Mouse (Mus musculus) kidney, postnatal 10 days (tissue): ENCODE results near the gene Tedc2.

ENCODE experiments used
- DNase-seq: peaks from one replicate; pipeline ENCODE4 v3.0.0; 2021; ENCODE audit warnings: mixed read lengths

The Tedc2 gene

GRCm38 (mm10) chr17:24192848-24193247, 27.8 kb downstream of the Tedc2 start:
- DNase-seq = no peak

GRCm38 (mm10) chr17:24191481-24191880, 29.2 kb downstream of the Tedc2 start:
- no peak for DNase-seq

- DNase-seq = no peak
Observed at GRCm38 (mm10) chr17:24190934-24191333, 29.7 kb downstream of the Tedc2 start.

- no peak for DNase-seq
Observed at GRCm38 (mm10) chr17:24174259-24174658, 46.4 kb downstream of the Tedc2 start.

- peak; percentile 82 for DNase-seq
Observed at GRCm38 (mm10) chr17:24173423-24173822, 47.2 kb downstream of the Tedc2 start.

GRCm38 (mm10) chr17:24171738-24172137, 48.9 kb downstream of the Tedc2 start:
- no peak for DNase-seq

GRCm38 (mm10) chr17:24170729-24171128, 49.9 kb downstream of the Tedc2 start:
- no peak for DNase-seq

- DNase-seq = no peak
Observed at GRCm38 (mm10) chr17:24170125-24170524, 50.5 kb downstream of the Tedc2 start.

- DNase-seq = peak; percentile 97
Observed at GRCm38 (mm10) chr17:24169317-24170065, 51.2 kb downstream of the Tedc2 start, which contains the start of gene Atp6v0c. Gene Atp6v0c, minus strand, starts transcription at chr17:24169702.

GRCm38 (mm10) chr17:24168590-24169277, 51.9 kb downstream of the Tedc2 start:
- peak; percentile 81 for DNase-seq

GRCm38 (mm10) chr17:24167891-24168505, 52.7 kb downstream of the Tedc2 start:
- no peak for DNase-seq

GRCm38 (mm10) chr17:24167120-24167519, 53.5 kb downstream of the Tedc2 start:
- no peak for DNase-seq
